Comparison of ENCODE assay signal across 12 mouse cellular contexts in genomic region chrX:121479402-121479989, GRCm38 (mm10).
DNase-seq lines count a peak whose midpoint lies in the region; ATAC-seq lines count a peak whose summit lies in the region.
"Had no signal": no experiment of that assay in that cellular context is flagged by ENCODE, and none has a peak within 500 bp of the region (broad histone marks: within the 10 kb centered on the region; RNA-seq: fewer than 3 reads in every experiment).

No protein-coding gene starts in this region.

- H3K27ac ChIP-seq in forebrain, embryonic 10.5 days = 0 out of 2 replicates have a peak overlapping the region, but pooled peaks have one; percentile 15
- H3K27ac ChIP-seq in forebrain, embryonic 16.5 days (ENCODE audit: low read length) = no peak overlapping the region
- H3K27ac ChIP-seq in limb, embryonic 11.5 days (replicated peaks; ENCODE audit: low read depth, low read length) = no peak overlapping the region
- no peak overlapping the region for H3K27ac ChIP-seq in midbrain, embryonic 15.5 days

- H3K36me3 ChIP-seq in forebrain, embryonic 10.5 days (replicated peaks) = no peaks in the 10 kb centered on the region
- no peaks in the 10 kb centered on the region for H3K36me3 ChIP-seq in forebrain, embryonic 16.5 days (ENCODE audit: control insufficient read depth, insufficient read depth)
- no peaks in the 10 kb centered on the region for H3K36me3 ChIP-seq in limb, embryonic 11.5 days (ENCODE audit: control insufficient read depth, insufficient read depth, low read length)
- no peaks in the 10 kb centered on the region for H3K36me3 ChIP-seq in midbrain, embryonic 15.5 days (replicated peaks)

- 26% methylated on average over 4 of the region's 4 CpGs for WGBS in forebrain, embryonic 10.5 days
- WGBS in forebrain, embryonic 16.5 days = 17% methylated on average over 4 of the region's 4 CpGs
- WGBS in limb, embryonic 11.5 days = 24% methylated on average over 4 of the region's 4 CpGs
- WGBS in midbrain, embryonic 15.5 days = 26% methylated on average over 4 of the region's 4 CpGs

- ATAC-seq in forebrain, embryonic 16.5 days = no peak
- ATAC-seq in limb, embryonic 11.5 days (ENCODE audit: insufficient number of reproducible peaks, low FRiP score, low TSS enrichment, low read depth) = no peak
- ATAC-seq in midbrain, embryonic 15.5 days (replicated peaks) = peak; percentile 58; the same call in 1 of the 2 replicates

- no peaks in the 10 kb centered on the region for H3K4me1 ChIP-seq in forebrain, embryonic 10.5 days
- no peaks in the 10 kb centered on the region for H3K4me1 ChIP-seq in forebrain, embryonic 16.5 days (replicated peaks; ENCODE audit: control insufficient read depth, insufficient read depth, low read length)
- H3K4me1 ChIP-seq in limb, embryonic 11.5 days (ENCODE audit: control insufficient read depth, insufficient read depth, low read length) = no peaks in the 10 kb centered on the region
- H3K4me1 ChIP-seq in midbrain, embryonic 15.5 days = no peaks in the 10 kb centered on the region
- H3K4me1 ChIP-seq: megakaryocyte, embryonic 14.5 days had no signal

- no peaks in the 10 kb centered on the region for H3K27me3 ChIP-seq in forebrain, embryonic 10.5 days (ENCODE audit: poor library complexity, severe bottlenecking)
- H3K27me3 ChIP-seq in forebrain, embryonic 16.5 days (replicated peaks; ENCODE audit: control insufficient read depth, insufficient read depth, low read length) = no peaks in the 10 kb centered on the region
- H3K27me3 ChIP-seq in limb, embryonic 11.5 days (ENCODE audit: control insufficient read depth, insufficient read depth, low read length) = no peaks in the 10 kb centered on the region
- no peaks in the 10 kb centered on the region for H3K27me3 ChIP-seq in midbrain, embryonic 15.5 days (replicated peaks)
- H3K27me3 ChIP-seq: megakaryocyte, embryonic 14.5 days had no signal

- H3K9ac ChIP-seq in forebrain, embryonic 16.5 days (replicated peaks; ENCODE audit: low read depth, low read length) = no peak overlapping the region
- no peak overlapping the region for H3K9ac ChIP-seq in limb, embryonic 11.5 days (ENCODE audit: low read length)
- no peak overlapping the region for H3K9ac ChIP-seq in midbrain, embryonic 15.5 days

- peak; percentile 24 for DNase-seq in forebrain, embryonic 10.5 days (ENCODE audit: extremely low spot score, low spot score)
- DNase-seq in kidney, postnatal 14 days = peak; percentile 6
- no peak for DNase-seq in kidney, adult 8-10 months
- peak; percentile 24 for DNase-seq in limb, embryonic 11.5 days (ENCODE audit: low spot score)
- no peak for DNase-seq in ovary, postnatal 14 days (ENCODE audit: low spot score)
- no peak for DNase-seq in frontal cortex, postnatal 36 days (ENCODE audit: low spot score in 2 of 2)
- DNase-seq: layer of hippocampus, adult 9-11 months; thymus, postnatal 36 days had no signal

- H3K9me3 ChIP-seq in forebrain, embryonic 10.5 days = no peaks in the 10 kb centered on the region
- no peaks in the 10 kb centered on the region for H3K9me3 ChIP-seq in forebrain, embryonic 16.5 days (ENCODE audit: control insufficient read depth, low read length)
- H3K9me3 ChIP-seq in limb, embryonic 11.5 days (ENCODE audit: control insufficient read depth, low read length) = no peaks in the 10 kb centered on the region
- H3K9me3 ChIP-seq in midbrain, embryonic 15.5 days = no peaks in the 10 kb centered on the region

- no peak overlapping the region for H3K4me3 ChIP-seq in forebrain, embryonic 10.5 days
- H3K4me3 ChIP-seq in forebrain, embryonic 16.5 days (replicated peaks; ENCODE audit: low read length) = no peak overlapping the region
- H3K4me3 ChIP-seq in limb, embryonic 11.5 days (ENCODE audit: low read depth, low read length) = no peak overlapping the region
- no peak overlapping the region for H3K4me3 ChIP-seq in midbrain, embryonic 15.5 days
- H3K4me3 ChIP-seq: erythroblast, embryonic 14.5 days; megakaryocyte, embryonic 14.5 days had no signal

- H3K4me2 ChIP-seq in forebrain, embryonic 16.5 days (ENCODE audit: low read length) = no peak overlapping the region
- no peak overlapping the region for H3K4me2 ChIP-seq in limb, embryonic 11.5 days (ENCODE audit: low read depth, severe bottlenecking)
- no peak overlapping the region for H3K4me2 ChIP-seq in midbrain, embryonic 15.5 days

Comparison
In these comparisons a context has a peak if more than half of its experiments do, and no peak if none do; other contexts are left out.
1. DNase-seq: peak in forebrain, embryonic 10.5 days (single experiment), kidney, postnatal 14 days (single experiment) and limb, embryonic 11.5 days (single experiment); none in kidney, adult 8-10 months (0 of 2), ovary, postnatal 14 days (single experiment) and frontal cortex, postnatal 36 days (0 of 2).